ENCODE assay signal across 10 mouse cellular contexts in genomic region chr3:30513314-30513997, GRCm38 (mm10). TPM values are rescaled to one million over a fixed set of nuclear protein-coding genes. Genes with fewer than 3 reads are reported as not detected.
A peak's percentile ranks its signal among the peaks of the same experiment; 100 is the strongest.
DNase-seq lines count a peak whose midpoint lies in the region; ATAC-seq and TF ChIP-seq lines count a peak whose summit lies in the region.
"Had no signal": no experiment of that assay in that cellular context is flagged by ENCODE, and none has a peak within 500 bp of the region (broad histone marks: within the 10 kb centered on the region; RNA-seq: fewer than 3 reads in every experiment).

No protein-coding gene starts in this region.

- H3K36me3 ChIP-seq in liver, embryonic 12.5 days: no peaks in the 10 kb centered on the region
- no peaks in the 10 kb centered on the region for H3K36me3 ChIP-seq in heart, embryonic 15.5 days
- H3K36me3 ChIP-seq in kidney, postnatal 0 days (ENCODE audit: insufficient read depth, low read length): no peaks in the 10 kb centered on the region

- H3K9me3 ChIP-seq in liver, embryonic 12.5 days (replicated peaks): no peaks in the 10 kb centered on the region
- no peaks in the 10 kb centered on the region for H3K9me3 ChIP-seq in heart, embryonic 15.5 days (replicated peaks)
- no peaks in the 10 kb centered on the region for H3K9me3 ChIP-seq in kidney, postnatal 0 days (replicated peaks; ENCODE audit: low read length)

- H3K27me3 ChIP-seq in liver, embryonic 12.5 days (replicated peaks): peaks cover 96% of the 10 kb centered on the region
- peaks cover 69% of the 10 kb centered on the region for H3K27me3 ChIP-seq in heart, embryonic 15.5 days
- peaks cover 6% of the 10 kb centered on the region for H3K27me3 ChIP-seq in kidney, postnatal 0 days (ENCODE audit: insufficient read depth, low read length)

- TF ChIP-seq CTCF in kidney, postnatal 0 days (IDR thresholded peaks at IDR 0.05; ENCODE audit: low read depth): no peak

- peaks cover 13% of the 10 kb centered on the region; the same call in 1 of the 2 replicates for H3K4me1 ChIP-seq in liver, embryonic 12.5 days
- H3K4me1 ChIP-seq in heart, embryonic 15.5 days (replicated peaks): peaks cover 26% of the 10 kb centered on the region
- peaks cover 3% of the 10 kb centered on the region for H3K4me1 ChIP-seq in kidney, postnatal 0 days (replicated peaks; ENCODE audit: insufficient read depth, low read length)

- no peak overlapping the region; the same call in 1 of the 2 replicates for H3K4me3 ChIP-seq in liver, embryonic 12.5 days
- peak overlapping the region; percentile 53 for H3K4me3 ChIP-seq in heart, embryonic 15.5 days
- H3K4me3 ChIP-seq in kidney, postnatal 0 days (replicated peaks; ENCODE audit: low read depth, low read length): peak overlapping the region; percentile 50

- WGBS in liver, embryonic 12.5 days (ENCODE audit: insufficient replicate concordance): 7% methylated on average over 16 of the region's 16 CpGs
- 11% methylated on average over 16 of the region's 16 CpGs for WGBS in heart, embryonic 15.5 days
- 8% methylated on average over 16 of the region's 16 CpGs for WGBS in kidney, postnatal 0 days

- no peak for ATAC-seq in liver, embryonic 12.5 days
- ATAC-seq in heart, embryonic 15.5 days (replicated peaks; ENCODE audit: insufficient number of reproducible peaks, insufficient read depth, low FRiP score, low read depth): no peak
- ATAC-seq in kidney, postnatal 0 days (replicated peaks; ENCODE audit: low FRiP score, low read depth): no peak
- ATAC-seq: Patski had no signal

- no peak overlapping the region for H3K9ac ChIP-seq in liver, embryonic 12.5 days
- H3K9ac ChIP-seq in heart, embryonic 15.5 days: no peak overlapping the region
- H3K9ac ChIP-seq in kidney, postnatal 0 days (ENCODE audit: low read depth, low read length): peak overlapping the region; percentile 64; the same call in 1 of the 2 replicates

- DNase-seq in liver: no peak
- DNase-seq in kidney, postnatal 0 days (ENCODE audit: low spot score): peak; percentile 42
- peak; percentile 38 for DNase-seq in retina, embryonic 14.5 days (ENCODE audit: low spot score)
- no peak for DNase-seq in adrenal gland, adult 18-20 months (ENCODE audit: low spot score in 2 of 2)
- no peak for DNase-seq in layer of hippocampus, postnatal 25 days (ENCODE audit: extremely low spot score in 1 of 2, low spot score in 1 of 2)
- no peak for DNase-seq in thymus, postnatal 10 days (ENCODE audit: low spot score in 2 of 2)
- DNase-seq: cerebellum, adult 9-11 months had no signal

- peak overlapping the region; percentile 57; the same call in 1 of the 2 replicates for H3K4me2 ChIP-seq in liver, embryonic 12.5 days
- H3K4me2 ChIP-seq in heart, embryonic 15.5 days: peak overlapping the region; percentile 79
- H3K4me2 ChIP-seq in kidney, postnatal 0 days (ENCODE audit: low read length): peak overlapping the region; percentile 73

- no peak overlapping the region for H3K27ac ChIP-seq in liver, embryonic 12.5 days
- 0 out of 2 replicates have a peak overlapping the region, but pooled peaks have one; percentile 2 for H3K27ac ChIP-seq in heart, embryonic 15.5 days
- peak overlapping the region; percentile 73 for H3K27ac ChIP-seq in kidney, postnatal 0 days

RNA-seq across cellular contexts. Expression of gene Mecom, which starts 34.4 kb away (rescaled TPM):
- 1.8 and 2.3 TPM in 2 replicates for polyA plus RNA-seq in liver, embryonic 12.5 days (2016; fragmentation: Nextera tagmentation; extraction: Ambion mirVana)
- polyA plus RNA-seq in heart, embryonic 15.5 days (2015; fragmentation: Nextera tagmentation; extraction: Ambion mirVana): 17.3 and 24.1 TPM in 2 replicates
- 54.7 and 58.1 TPM in 2 replicates for polyA plus RNA-seq in kidney, postnatal 0 days (2015; fragmentation: Nextera tagmentation; extraction: Ambion mirVana)
- 10 to 100 TPM in 1 of 2 experiments, 1 to 10 TPM in 1; 4.7 to 10.2 TPM for total RNA-seq in adrenal gland, adult 18-20 months (2021)
- total RNA-seq in layer of hippocampus, postnatal 25 days (2021): 1 to 10 TPM; 2.8 to 3.9 TPM

Comparison
In these comparisons a context has a peak if more than half of its experiments do, and no peak if none do; other contexts are left out.
1. DNase-seq: peak in kidney, postnatal 0 days (single experiment) and retina, embryonic 14.5 days (single experiment); none in liver (single experiment), adrenal gland, adult 18-20 months (0 of 2), layer of hippocampus, postnatal 25 days (0 of 2) and thymus, postnatal 10 days (0 of 2).
2. Peak in every context shown above with its lines, with median percentiles within 50 percentile points of each other: H3K4me2 ChIP-seq.